ENCODE assay signal across 12 mouse cellular contexts in the genomic region with DNA sequence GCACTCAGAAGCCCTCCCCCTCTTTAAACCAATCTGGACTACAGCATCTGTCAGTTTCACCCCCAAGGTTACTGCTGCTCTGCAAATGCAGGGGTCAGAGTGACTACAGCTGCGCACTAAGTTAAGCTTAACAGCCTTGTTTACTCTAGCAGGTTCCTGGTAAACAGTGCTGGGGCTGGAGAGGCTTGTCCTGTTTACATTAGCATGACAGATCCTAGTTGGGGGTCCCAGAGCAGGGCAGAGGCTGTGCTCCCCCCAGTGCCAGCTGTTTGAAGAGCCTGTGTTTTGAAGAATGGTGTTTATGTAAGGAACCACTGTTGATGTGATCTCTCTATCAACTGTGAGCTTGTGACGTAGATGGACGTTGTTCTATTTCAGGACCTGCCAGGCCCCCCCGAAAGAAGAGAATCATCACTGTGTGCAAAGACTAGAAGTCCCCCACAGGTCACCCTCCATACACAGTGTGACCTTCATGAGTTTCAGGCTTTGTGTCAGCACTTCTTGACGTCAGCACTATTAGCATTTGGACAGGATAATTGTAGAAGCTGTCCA.
A peak's percentile ranks its signal among the peaks of the same experiment; 100 is the strongest.
DNase-seq lines count a peak whose midpoint lies in the region; ATAC-seq and TF ChIP-seq lines count a peak whose summit lies in the region.
"Had no signal": no experiment of that assay in that cellular context is flagged by ENCODE, and none has a peak within 500 bp of the region (broad histone marks: within the 10 kb centered on the region; RNA-seq: fewer than 3 reads in every experiment).

No protein-coding gene starts in this region.

- H3K4me1 ChIP-seq in liver, embryonic 14.5 days (replicated peaks; ENCODE audit: control insufficient read depth in 2 of 2, insufficient read depth in 2 of 2, low read length in 1 of 2): peaks cover 0 to 7% of the 10 kb centered on the region in 2 experiments; a peak in 2 of 4 replicates
- H3K4me1 ChIP-seq in stomach, embryonic 14.5 days (ENCODE audit: control insufficient read depth, insufficient read depth, low read length): peaks cover 7% of the 10 kb centered on the region

- DNase-seq in adrenal gland, postnatal 10 days: peak; percentile 18
- DNase-seq in adrenal gland, adult 18-20 months (ENCODE audit: low spot score in 2 of 2): no peak
- DNase-seq in kidney, postnatal 14 days: peak; percentile 22
- no peak for DNase-seq in kidney, adult 11 months
- DNase-seq in liver, embryonic 14.5 days (ENCODE audit: low read depth in 3 of 3, low spot score in 3 of 3): no peak
- no peak for DNase-seq in gastrocnemius, postnatal 36 days
- DNase-seq in spleen, postnatal 36 days (ENCODE audit: low spot score in 2 of 2): no peak
- DNase-seq: thymus, adult 2 months had no signal

- H3K36me3 ChIP-seq in liver, embryonic 14.5 days (replicated peaks; ENCODE audit: control insufficient read depth, insufficient read depth, low read depth): no peaks in the 10 kb centered on the region
- H3K36me3 ChIP-seq in stomach, embryonic 14.5 days (ENCODE audit: control insufficient read depth, insufficient read depth, low read length): no peaks in the 10 kb centered on the region
- H3K36me3 ChIP-seq: limb, embryonic 12.5 days; neural tube, embryonic 12.5 days had no signal

- H3K4me2 ChIP-seq in liver, embryonic 14.5 days (ENCODE audit: low read depth): no peak overlapping the region
- H3K4me2 ChIP-seq in stomach, embryonic 14.5 days (replicated peaks; ENCODE audit: low read depth, low read length): no peak overlapping the region
- H3K4me2 ChIP-seq: limb, embryonic 12.5 days; neural tube, embryonic 12.5 days had no signal

- no peak overlapping the region for H3K9ac ChIP-seq in liver, embryonic 14.5 days (replicated peaks)
- H3K9ac ChIP-seq in stomach, embryonic 14.5 days (replicated peaks; ENCODE audit: low read depth, low read length): no peak overlapping the region
- H3K9ac ChIP-seq: limb, embryonic 12.5 days; neural tube, embryonic 12.5 days had no signal

- H3K4me3 ChIP-seq in liver, embryonic 14.5 days (ENCODE audit: insufficient read depth in 1 of 2, low read depth in 2 of 2, low read length in 2 of 2): no peak overlapping the region
- no peak overlapping the region for H3K4me3 ChIP-seq in stomach, embryonic 14.5 days (ENCODE audit: low read depth, low read length)
- H3K4me3 ChIP-seq: limb, embryonic 12.5 days; neural tube, embryonic 12.5 days had no signal

- WGBS in liver, embryonic 14.5 days (ENCODE audit: insufficient replicate concordance): 31% methylated on average over 5 of the region's 5 CpGs
- 5% methylated on average over 5 of the region's 5 CpGs for WGBS in stomach, embryonic 14.5 days

- no peak for TF ChIP-seq CTCF in liver, embryonic 14.5 days (IDR thresholded peaks at IDR 0.05; ENCODE audit: low read depth)

- TF ChIP-seq EP300 in liver, embryonic 14.5 days (IDR thresholded peaks at IDR 0.05; ENCODE audit: low read depth): no peak

- no peak overlapping the region for H3K27ac ChIP-seq in liver, embryonic 14.5 days
- H3K27ac ChIP-seq in stomach, embryonic 14.5 days (ENCODE audit: low read length): no peak overlapping the region
- H3K27ac ChIP-seq: limb, embryonic 12.5 days; neural tube, embryonic 12.5 days had no signal

- intact Hi-C loops in gastrocnemius, postnatal 36 days (cut with DNase I): no loop called here

- H3K9me3 ChIP-seq in liver, embryonic 14.5 days (ENCODE audit: control insufficient read depth, low read length): no peaks in the 10 kb centered on the region
- no peaks in the 10 kb centered on the region for H3K9me3 ChIP-seq in stomach, embryonic 14.5 days (ENCODE audit: control insufficient read depth, low read depth, low read length)
- H3K9me3 ChIP-seq: limb, embryonic 12.5 days; neural tube, embryonic 12.5 days had no signal

- no peaks in the 10 kb centered on the region for H3K27me3 ChIP-seq in liver, embryonic 14.5 days (ENCODE audit: control insufficient read depth, insufficient read depth, low read length)
- no peaks in the 10 kb centered on the region for H3K27me3 ChIP-seq in stomach, embryonic 14.5 days (ENCODE audit: control insufficient read depth, insufficient read depth, low read length)
- H3K27me3 ChIP-seq: neural tube, embryonic 12.5 days; Patski had no signal

- ATAC-seq in liver, embryonic 14.5 days (ENCODE audit: insufficient read depth): peak; percentile 55; the same call in 1 of the 2 replicates
- peak; percentile 85 for ATAC-seq in stomach, embryonic 14.5 days (ENCODE audit: insufficient number of reproducible peaks, insufficient read depth, low FRiP score, low read depth)
- ATAC-seq: Patski had no signal

Comparison
In these comparisons a context has a peak if more than half of its experiments do, and no peak if none do; other contexts are left out.
1. DNase-seq: peak in adrenal gland, postnatal 10 days (single experiment) and kidney, postnatal 14 days (single experiment); none in adrenal gland, adult 18-20 months (0 of 2), kidney, adult 11 months (single experiment), liver, embryonic 14.5 days (0 of 3), gastrocnemius, postnatal 36 days (0 of 2) and spleen, postnatal 36 days (0 of 2).